Mouse (Mus musculus) lung, embryonic 15.5 days (tissue): ENCODE results near the gene Rreb1. TPM values are rescaled to one million over a fixed set of nuclear protein-coding genes. Genes with fewer than 3 reads are reported as not detected.

Experiments
- ATAC-seq: fragments of 200-750 bp; cut with Nextera tagmentation; 2 replicates; pipeline ENCODE4 v1.8.0; 2017; ENCODE audit warnings: moderate number of reproducible peaks, borderline replicate concordance; ENCODE audit not compliant: low FRiP score, low TSS enrichment; ENCODE audit errors: extremely low read depth
- H3K27ac ChIP-seq: fragments of 300-500 bp; sonication (generic); 2 replicates; pipeline ENCODE4 v1.5.1; 2015; ENCODE audit warnings: moderate library complexity, mild to moderate bottlenecking, inconsistent platforms
- H3K27me3 ChIP-seq: fragments of 300-500 bp; sonication (generic); 2 replicates; pipeline ENCODE4 v1.6.1; 2015; ENCODE audit warnings: inconsistent platforms
- H3K36me3 ChIP-seq: fragments of 300-500 bp; sonication (generic); 2 replicates; pipeline ENCODE4 v1.6.1; 2015; ENCODE audit warnings: inconsistent platforms
- H3K4me1 ChIP-seq: fragments of 300-500 bp; sonication (generic); 2 replicates; pipeline ENCODE4 v1.6.1; 2015; ENCODE audit warnings: inconsistent platforms
- H3K4me2 ChIP-seq: fragments of 300-500 bp; sonication (generic); 2 replicates; pipeline ENCODE4 v1.6.1; 2015; ENCODE audit warnings: inconsistent platforms, mild to moderate bottlenecking, moderate library complexity
- H3K4me3 ChIP-seq: fragments of 300-500 bp; sonication (generic); 2 replicates; pipeline ENCODE4 v1.5.1; 2015; ENCODE audit warnings: mild to moderate bottlenecking, inconsistent platforms
- H3K9ac ChIP-seq: fragments of 300-500 bp; sonication (generic); 2 replicates; pipeline ENCODE4 v1.6.1; 2015; ENCODE audit warnings: inconsistent platforms
- H3K9me3 ChIP-seq: fragments of 300-500 bp; sonication (generic); 2 replicates; pipeline ENCODE4 v1.6.1; 2016; ENCODE audit warnings: inconsistent platforms
- WGBS: fragments of 180-500 bp; shearing (Covaris S2); methylation state at CpG from one replicate; pipeline ENCODE4 v1.1.7; 2015; 5-methylcytosine and 5-hydroxymethylcytosine counted together
- polyA plus RNA-seq: library from polyadenylated mRNA; unstranded; fragments of >200 nt; fragmentation: Nextera tagmentation; extraction: Ambion mirVana; gene quantifications from 2 replicates; pipeline ENCODE4 v1.2.1, GENCODE M21; 2015

The Rreb1 gene
- polyA plus RNA-seq: 16.8 and 17.9 TPM in 2 replicates

- 1% methylated on average over 36 of the region's 37 CpGs for WGBS
- H3K27ac ChIP-seq: peak within 1 kb of the TSS; percentile 84
- ATAC-seq: peak; percentile 78
Observed at GRCm38 (mm10) chr13:37778147-37778593, at the start of gene Rreb1. Gene Rreb1, plus strand, starts transcription at chr13:37778400.

GRCm38 (mm10) chr13:37728551-37728950 lies 49.6 kb upstream of the Rreb1 start:
- Histone ChIP-seq H3K4me2 (no peak overlapping the region; the same call in 1 of the 2 replicates), H3K9ac (no peak overlapping the region), H3K27me3 (no peaks in the 10 kb centered on the region), H3K9me3 (no peaks in the 10 kb centered on the region), H3K4me3 (no peak overlapping the region), H3K27ac (no peak overlapping the region), H3K36me3 (no peaks in the 10 kb centered on the region), H3K4me1 (peaks cover 10% of the 10 kb centered on the region; the same call in 1 of the 2 replicates)
- WGBS: 66% methylated on average over 7 of the region's 7 CpGs
- no peak for ATAC-seq

More at GRCm38 (mm10) chr13:37778147-37778593, at the start of gene Rreb1:
- Histone ChIP-seq H3K4me3 (peak within 1 kb of the TSS; percentile 61), H3K9me3 (no peaks in the 10 kb centered on the region), H3K4me2 (peak within 1 kb of the TSS; percentile 100), H3K27me3 (peaks cover 15% of the 10 kb centered on the region; the same call in 1 of the 2 replicates), H3K36me3 (no peaks in the 10 kb centered on the region), H3K9ac (peak within 1 kb of the TSS; percentile 66), H3K4me1 (peaks cover 17% of the 10 kb centered on the region; the same call in 1 of the 2 replicates)

- Histone ChIP-seq H3K4me3 (no peak overlapping the region), H3K9ac (no peak overlapping the region), H3K36me3 (no peaks in the 10 kb centered on the region), H3K4me2 (no peak overlapping the region; the same call in 1 of the 2 replicates), H3K4me1 (peaks cover 10% of the 10 kb centered on the region; the same call in 1 of the 2 replicates), H3K9me3 (no peaks in the 10 kb centered on the region), H3K27me3 (no peaks in the 10 kb centered on the region), H3K27ac (peak overlapping the region; percentile 85)
- ATAC-seq: no peak
- 33% methylated on average over 12 of the region's 12 CpGs for WGBS
Observed at GRCm38 (mm10) chr13:37731914-37732693, 46.1 kb upstream of the Rreb1 start.

- Histone ChIP-seq H3K4me1 (peaks cover 10% of the 10 kb centered on the region; the same call in 1 of the 2 replicates), H3K27me3 (no peaks in the 10 kb centered on the region), H3K4me3 (no peak overlapping the region), H3K4me2 (no peak overlapping the region), H3K27ac (no peak overlapping the region), H3K9me3 (no peaks in the 10 kb centered on the region), H3K9ac (no peak overlapping the region), H3K36me3 (no peaks in the 10 kb centered on the region)
- no peak for ATAC-seq
- WGBS: 93% methylated on average over 11 of the region's 11 CpGs
Observed at GRCm38 (mm10) chr13:37734501-37734900, 43.7 kb upstream of the Rreb1 start.

- H3K9ac ChIP-seq: no peak overlapping the region
- H3K9me3 ChIP-seq: no peaks in the 10 kb centered on the region
- no peaks in the 10 kb centered on the region for H3K27me3 ChIP-seq
- no peak for ATAC-seq
- no peak overlapping the region for H3K4me3 ChIP-seq
- H3K4me1 ChIP-seq: peaks cover 13% of the 10 kb centered on the region; the same call in 1 of the 2 replicates
- no peak overlapping the region for H3K27ac ChIP-seq
- H3K4me2 ChIP-seq: no peak overlapping the region
- no peaks in the 10 kb centered on the region for H3K36me3 ChIP-seq
- 73% methylated on average over 5 of the region's 5 CpGs for WGBS
Observed at GRCm38 (mm10) chr13:37740111-37740510, 38.1 kb upstream of the Rreb1 start.

- 20% methylated on average over 5 of the region's 5 CpGs for WGBS
- Histone ChIP-seq H3K9me3 (no peaks in the 10 kb centered on the region), H3K4me3 (no peak overlapping the region), H3K27ac (no peak overlapping the region), H3K4me1 (peaks cover 13% of the 10 kb centered on the region; the same call in 1 of the 2 replicates), H3K9ac (no peak overlapping the region), H3K4me2 (no peak overlapping the region), H3K27me3 (no peaks in the 10 kb centered on the region), H3K36me3 (no peaks in the 10 kb centered on the region)
- no peak for ATAC-seq
Observed at GRCm38 (mm10) chr13:37740752-37741151, 37.4 kb upstream of the Rreb1 start.

- no peak overlapping the region for H3K4me3 ChIP-seq
- peaks cover 13% of the 10 kb centered on the region; the same call in 1 of the 2 replicates for H3K4me1 ChIP-seq
- no peaks in the 10 kb centered on the region for H3K27me3 ChIP-seq
- WGBS: 68% methylated on average over 4 of the region's 4 CpGs
- H3K27ac ChIP-seq: no peak overlapping the region
- H3K9ac ChIP-seq: no peak overlapping the region
- no peak overlapping the region for H3K4me2 ChIP-seq
- H3K9me3 ChIP-seq: no peaks in the 10 kb centered on the region
- ATAC-seq: no peak
- H3K36me3 ChIP-seq: no peaks in the 10 kb centered on the region
Observed at GRCm38 (mm10) chr13:37742248-37742647, 36.0 kb upstream of the Rreb1 start.

GRCm38 (mm10) chr13:37747504-37747903 lies 30.7 kb upstream of the Rreb1 start:
- no peak for ATAC-seq
- no peaks in the 10 kb centered on the region for H3K9me3 ChIP-seq
- H3K4me2 ChIP-seq: no peak overlapping the region
- WGBS: 60% methylated on average over 7 of the region's 7 CpGs
- H3K27me3 ChIP-seq: no peaks in the 10 kb centered on the region
- H3K27ac ChIP-seq: no peak overlapping the region
- peaks cover 24% of the 10 kb centered on the region for H3K4me1 ChIP-seq
- H3K36me3 ChIP-seq: no peaks in the 10 kb centered on the region
- H3K4me3 ChIP-seq: no peak overlapping the region
- H3K9ac ChIP-seq: no peak overlapping the region

GRCm38 (mm10) chr13:37749485-37749884 lies 28.7 kb upstream of the Rreb1 start:
- no peak overlapping the region for H3K27ac ChIP-seq
- no peaks in the 10 kb centered on the region for H3K36me3 ChIP-seq
- H3K4me2 ChIP-seq: no peak overlapping the region
- no peaks in the 10 kb centered on the region for H3K27me3 ChIP-seq
- no peak overlapping the region for H3K9ac ChIP-seq
- H3K4me1 ChIP-seq: peaks cover 24% of the 10 kb centered on the region
- no peaks in the 10 kb centered on the region for H3K9me3 ChIP-seq
- 8% methylated on average over 3 of the region's 3 CpGs for WGBS
- H3K4me3 ChIP-seq: no peak overlapping the region
- peak; percentile 69 for ATAC-seq

GRCm38 (mm10) chr13:37751154-37751950 lies 26.8 kb upstream of the Rreb1 start:
- Histone ChIP-seq H3K27ac (peak overlapping the region; percentile 64), H3K4me3 (no peak overlapping the region), H3K36me3 (no peaks in the 10 kb centered on the region), H3K27me3 (no peaks in the 10 kb centered on the region), H3K9ac (no peak overlapping the region), H3K9me3 (no peaks in the 10 kb centered on the region), H3K4me1 (peaks cover 24% of the 10 kb centered on the region), H3K4me2 (no peak overlapping the region)
- 25% methylated on average over 9 of the region's 9 CpGs for WGBS
- 0 out of 2 replicates have a peak, but pooled peaks have one; percentile 47 for ATAC-seq

GRCm38 (mm10) chr13:37759341-37760012 lies 18.7 kb upstream of the Rreb1 start:
- no peak for ATAC-seq
- Histone ChIP-seq H3K36me3 (no peaks in the 10 kb centered on the region), H3K27me3 (no peaks in the 10 kb centered on the region), H3K27ac (no peak overlapping the region), H3K9me3 (no peaks in the 10 kb centered on the region), H3K4me2 (no peak overlapping the region), H3K4me1 (peaks cover 10% of the 10 kb centered on the region), H3K4me3 (no peak overlapping the region), H3K9ac (no peak overlapping the region)
- 82% methylated on average over 10 of the region's 10 CpGs for WGBS
